Mouse (Mus musculus) lung, postnatal 0 days (tissue): ENCODE data around the gene Rprd1b.

Experiments used
- CTCF ChIP-seq: IDR thresholded peaks from 2 replicates; pipeline ENCODE4 v1.5.1; 2016; ENCODE audit warnings: antibody characterized with exemption, mild to moderate bottlenecking
- EP300 ChIP-seq: IDR thresholded peaks from 2 replicates; pipeline ENCODE4 v1.6.1; 2016; ENCODE audit warnings: antibody characterized with exemption, mild to moderate bottlenecking, control low read depth

DNA sequence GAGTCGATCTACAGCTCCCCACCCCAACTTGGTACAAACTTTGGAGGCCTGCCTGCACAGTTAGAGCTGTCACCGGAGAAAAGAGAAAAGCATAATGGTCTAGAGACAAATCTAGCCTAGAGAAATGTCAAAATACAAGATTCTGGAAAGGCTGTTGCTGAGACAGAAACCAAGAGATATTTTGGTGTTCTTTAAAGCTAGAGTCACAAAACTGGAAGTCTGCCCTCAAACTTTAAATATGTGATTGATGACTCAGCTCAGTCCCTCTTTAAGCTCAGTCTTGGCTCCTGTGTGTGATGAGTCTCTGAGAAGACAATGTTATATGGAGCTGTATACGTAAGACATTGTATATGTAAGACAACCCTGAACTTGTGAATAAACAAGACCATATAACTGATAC is 15.7 kb upstream of the Rprd1b start:
- TF ChIP-seq CTCF (no peak), EP300 (no peak)
